Mouse (Mus musculus): ENCODE results near the gene Map3k6. TPM values are rescaled to one million over a fixed set of nuclear protein-coding genes. Genes with fewer than 3 reads are reported as not detected.

Map3k6 gene
- total RNA-seq, 1 experiment, result 2.7 TPM

- H3K36me3 ChIP-seq (ENCODE audit: control insufficient read depth, insufficient read depth, low read length, poor library complexity, severe bottlenecking), result no peaks in the 10 kb centered on the region
- no peak overlapping the region for H3K9ac ChIP-seq (ENCODE audit: insufficient read depth, low read depth, low read length, poor library complexity, severe bottlenecking)
- H3K27ac ChIP-seq (ENCODE audit: insufficient read depth, low read depth, low read length, poor library complexity, severe bottlenecking), result no peak overlapping the region
- H3K4me3 ChIP-seq (ENCODE audit: insufficient read depth in 1 of 2, low read depth in 1 of 2, low read length in 2 of 2, poor library complexity in 1 of 2, severe bottlenecking in 1 of 2), result no peak overlapping the region
- in situ Hi-C loops (cut with MboI; ENCODE audit: low sequenced_read_pairs in 2 of 2, unreplicated experiment in 2 of 2), result no loop called here
- TF ChIP-seq MAFK (IDR thresholded peaks at IDR 0.05; ENCODE audit: insufficient read depth, low read depth, low read length), result no peak
- TF ChIP-seq HCFC1 (IDR thresholded peaks at IDR 0.05; ENCODE audit: borderline replicate concordance, insufficient read depth, low read length), result no peak
- TF ChIP-seq ZC3H11A (IDR thresholded peaks at IDR 0.05; ENCODE audit: borderline replicate concordance, low read depth, low read length), result no peak
- TF ChIP-seq ZNF384 (IDR thresholded peaks at IDR 0.05; ENCODE audit: low read depth, low read length), result no peak
- TF ChIP-seq CHD2 (IDR thresholded peaks at IDR 0.05; ENCODE audit: low read depth, low read length), result no peak
- DNase-seq (ENCODE audit: low read depth, low spot score), result no peak
- H3K9me3 ChIP-seq (ENCODE audit: control insufficient read depth, insufficient read depth, low read depth, low read length), result no peaks in the 10 kb centered on the region
- H3K4me1 ChIP-seq (ENCODE audit: control insufficient read depth in 2 of 2, insufficient read depth in 2 of 2, low read length in 2 of 2, poor library complexity in 1 of 2), result peaks cover 0 to 22% of the 10 kb centered on the region in 2 experiments; a peak in 2 of 4 replicates
Measured at GRCm38 (mm10) chr4:133253412-133253811, 12.8 kb downstream of the Map3k6 start.

- H3K4me1 ChIP-seq (ENCODE audit: control insufficient read depth in 2 of 2, insufficient read depth in 2 of 2, low read length in 2 of 2, poor library complexity in 1 of 2), result peaks cover 0 to 12% of the 10 kb centered on the region in 2 experiments; a peak in 1 of 4 replicates
- in situ Hi-C loops (cut with MboI; ENCODE audit: low sequenced_read_pairs in 2 of 2, unreplicated experiment in 2 of 2), result no loop called here
- H3K4me3 ChIP-seq (ENCODE audit: insufficient read depth in 1 of 2, low read depth in 1 of 2, low read length in 2 of 2, poor library complexity in 1 of 2, severe bottlenecking in 1 of 2), result no peak overlapping the region
- H3K9ac ChIP-seq (ENCODE audit: insufficient read depth, low read depth, low read length, poor library complexity, severe bottlenecking), result no peak overlapping the region
- TF ChIP-seq ZNF384 (IDR thresholded peaks at IDR 0.05; ENCODE audit: low read depth, low read length) (no peak), HCFC1 (IDR thresholded peaks at IDR 0.05; ENCODE audit: borderline replicate concordance, insufficient read depth, low read length) (no peak), CHD2 (IDR thresholded peaks at IDR 0.05; ENCODE audit: low read depth, low read length) (no peak), MAFK (IDR thresholded peaks at IDR 0.05; ENCODE audit: insufficient read depth, low read depth, low read length) (no peak), ZC3H11A (IDR thresholded peaks at IDR 0.05; ENCODE audit: borderline replicate concordance, low read depth, low read length) (no peak)
- no peaks in the 10 kb centered on the region for H3K9me3 ChIP-seq (ENCODE audit: control insufficient read depth, insufficient read depth, low read depth, low read length)
- no peak for DNase-seq (ENCODE audit: low read depth, low spot score)
- no peaks in the 10 kb centered on the region for H3K36me3 ChIP-seq (ENCODE audit: control insufficient read depth, insufficient read depth, low read length, poor library complexity, severe bottlenecking)
- no peak overlapping the region for H3K27ac ChIP-seq (ENCODE audit: insufficient read depth, low read depth, low read length, poor library complexity, severe bottlenecking)
Measured at GRCm38 (mm10) chr4:133255392-133255791, 14.8 kb downstream of the Map3k6 start.

- H3K9me3 ChIP-seq (ENCODE audit: control insufficient read depth, insufficient read depth, low read depth, low read length), result no peaks in the 10 kb centered on the region
- DNase-seq (ENCODE audit: low read depth, low spot score), result peak; percentile 47
- peak overlapping the region; percentile 36; the same call in 1 of the 2 replicates for H3K9ac ChIP-seq (ENCODE audit: insufficient read depth, low read depth, low read length, poor library complexity, severe bottlenecking)
- in situ Hi-C loops (cut with MboI; ENCODE audit: low sequenced_read_pairs in 2 of 2, unreplicated experiment in 2 of 2), result no loop called here
- peak overlapping the region; percentile 49 to 55 for H3K4me3 ChIP-seq (ENCODE audit: insufficient read depth in 1 of 2, low read depth in 1 of 2, low read length in 2 of 2, poor library complexity in 1 of 2, severe bottlenecking in 1 of 2)
- H3K36me3 ChIP-seq (ENCODE audit: control insufficient read depth, insufficient read depth, low read length, poor library complexity, severe bottlenecking), result no peaks in the 10 kb centered on the region
- peaks cover 0 to 11% of the 10 kb centered on the region in 2 experiments; a peak in 1 of 4 replicates for H3K4me1 ChIP-seq (ENCODE audit: control insufficient read depth in 2 of 2, insufficient read depth in 2 of 2, low read length in 2 of 2, poor library complexity in 1 of 2)
- H3K27ac ChIP-seq (ENCODE audit: insufficient read depth, low read depth, low read length, poor library complexity, severe bottlenecking), result no peak overlapping the region
- TF ChIP-seq CHD2 (IDR thresholded peaks at IDR 0.05; ENCODE audit: low read depth, low read length) (0 out of 2 replicates have a peak, but pooled peaks have one; percentile 37), ZC3H11A (IDR thresholded peaks at IDR 0.05; ENCODE audit: borderline replicate concordance, low read depth, low read length) (no peak), MAFK (IDR thresholded peaks at IDR 0.05; ENCODE audit: insufficient read depth, low read depth, low read length) (no peak), HCFC1 (IDR thresholded peaks at IDR 0.05; ENCODE audit: borderline replicate concordance, insufficient read depth, low read length) (no peak), ZNF384 (IDR thresholded peaks at IDR 0.05; ENCODE audit: low read depth, low read length) (no peak)
Measured at GRCm38 (mm10) chr4:133256820-133257219, 16.2 kb downstream of the Map3k6 start.

- peak overlapping the region; percentile 49 to 55 for H3K4me3 ChIP-seq (ENCODE audit: insufficient read depth in 1 of 2, low read depth in 1 of 2, low read length in 2 of 2, poor library complexity in 1 of 2, severe bottlenecking in 1 of 2)
- TF ChIP-seq MAFK (IDR thresholded peaks at IDR 0.05; ENCODE audit: insufficient read depth, low read depth, low read length), result no peak
- TF ChIP-seq HCFC1 (IDR thresholded peaks at IDR 0.05; ENCODE audit: borderline replicate concordance, insufficient read depth, low read length), result no peak
- no peak for TF ChIP-seq ZC3H11A (IDR thresholded peaks at IDR 0.05; ENCODE audit: borderline replicate concordance, low read depth, low read length)
- no peak for TF ChIP-seq ZNF384 (IDR thresholded peaks at IDR 0.05; ENCODE audit: low read depth, low read length)
- no peak for TF ChIP-seq CHD2 (IDR thresholded peaks at IDR 0.05; ENCODE audit: low read depth, low read length)
- H3K36me3 ChIP-seq (ENCODE audit: control insufficient read depth, insufficient read depth, low read length, poor library complexity, severe bottlenecking), result no peaks in the 10 kb centered on the region
- H3K9ac ChIP-seq (ENCODE audit: insufficient read depth, low read depth, low read length, poor library complexity, severe bottlenecking), result peak overlapping the region; percentile 36; the same call in 1 of the 2 replicates
- no peak overlapping the region for H3K27ac ChIP-seq (ENCODE audit: insufficient read depth, low read depth, low read length, poor library complexity, severe bottlenecking)
- H3K4me1 ChIP-seq (ENCODE audit: control insufficient read depth in 2 of 2, insufficient read depth in 2 of 2, low read length in 2 of 2, poor library complexity in 1 of 2), result peaks cover 0 to 12% of the 10 kb centered on the region in 2 experiments; a peak in 1 of 4 replicates
- no peaks in the 10 kb centered on the region for H3K9me3 ChIP-seq (ENCODE audit: control insufficient read depth, insufficient read depth, low read depth, low read length)
- DNase-seq (ENCODE audit: low read depth, low spot score), result no peak
- in situ Hi-C loops (cut with MboI; ENCODE audit: low sequenced_read_pairs in 2 of 2, unreplicated experiment in 2 of 2), result no loop called here
Measured at GRCm38 (mm10) chr4:133257230-133257629, 16.6 kb downstream of the Map3k6 start.

Data from ES-E14 (cell line).